ENCODE assay signal across 8 mouse cellular contexts in the genomic region with DNA sequence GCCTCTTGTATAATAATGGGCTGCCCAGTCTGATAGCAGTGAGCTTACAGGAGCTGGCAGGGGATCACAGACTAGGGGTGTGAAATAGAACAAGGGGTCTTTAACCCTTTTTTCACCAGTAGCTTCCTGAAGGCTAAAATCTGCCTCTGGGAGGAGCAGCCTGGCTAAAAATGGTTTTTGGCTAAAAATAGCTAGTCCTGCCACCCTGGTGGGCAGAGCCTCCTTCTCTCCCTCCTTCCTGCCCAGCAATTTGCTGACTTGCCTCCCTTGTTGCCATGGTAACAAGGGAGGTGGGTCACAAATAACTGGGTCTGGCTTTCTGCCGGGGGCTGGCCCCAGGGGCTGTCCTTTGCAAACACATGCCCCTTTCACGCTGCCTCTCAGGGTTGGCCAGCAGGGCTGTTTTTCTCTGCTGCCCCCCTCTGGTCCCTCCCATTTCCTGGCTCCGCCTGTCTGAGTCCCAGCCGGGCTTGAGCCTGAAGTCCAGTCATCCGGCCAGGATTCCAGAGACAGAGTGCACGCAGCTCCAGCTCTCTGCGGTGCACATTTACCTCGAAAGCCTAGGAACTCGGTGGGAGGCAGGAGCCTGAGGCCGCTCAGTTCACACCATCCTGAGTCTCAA.
DNase-seq lines count a peak whose midpoint lies in the region; ATAC-seq lines count a peak whose summit lies in the region.

No protein-coding gene starts in this region.

- H3K9ac ChIP-seq in intestine, embryonic 14.5 days (ENCODE audit: low read length) = peak overlapping the region; percentile 59

- no peaks in the 10 kb centered on the region for H3K27me3 ChIP-seq in intestine, embryonic 14.5 days (replicated peaks; ENCODE audit: control insufficient read depth, insufficient read depth, low read length)

- WGBS in intestine, embryonic 14.5 days = 1% methylated on average over 10 of the region's 10 CpGs
- 15% methylated on average over 10 of the region's 10 CpGs for WGBS in macrophage (ENCODE audit: missing documents)

- peaks cover 30% of the 10 kb centered on the region for H3K4me1 ChIP-seq in intestine, embryonic 14.5 days (replicated peaks; ENCODE audit: control insufficient read depth, insufficient read depth, low read length)

- peak overlapping the region; percentile 57 for H3K27ac ChIP-seq in intestine, embryonic 14.5 days (ENCODE audit: low read depth)
- peak overlapping the region; percentile 25 for H3K27ac ChIP-seq in macrophage

- H3K36me3 ChIP-seq in intestine, embryonic 14.5 days (ENCODE audit: control insufficient read depth, insufficient read depth, low read length) = peaks cover 34% of the 10 kb centered on the region
- H3K36me3 ChIP-seq in macrophage (ENCODE audit: inconsistent target) = peaks cover 15% of the 10 kb centered on the region; the same call in 1 of the 2 replicates

- peak overlapping the region; percentile 47 for H3K4me3 ChIP-seq in intestine, embryonic 14.5 days (ENCODE audit: low read depth, low read length)
- H3K4me3 ChIP-seq in macrophage (ENCODE audit: inconsistent target) = peak overlapping the region; percentile 37

- DNase-seq in adrenal gland, postnatal 10 days = peak; percentile 96
- peak; percentile 96 for DNase-seq in embryo, embryonic 10.5 days (ENCODE audit: low spot score)
- DNase-seq in gastrocnemius, postnatal 25 days = peak; percentile 92
- DNase-seq in intestine, embryonic 14.5 days (ENCODE audit: low spot score) = peak; percentile 87
- DNase-seq in left cerebral cortex, adult 9 months (ENCODE audit: low spot score in 2 of 2) = peak; percentile 95 to 96
- DNase-seq in right cerebral cortex, adult 2 months (ENCODE audit: low spot score in 2 of 2) = peak; percentile 92 to 93

- peaks cover 25% of the 10 kb centered on the region; the same call in 1 of the 2 replicates for H3K79me2 ChIP-seq in macrophage (ENCODE audit: inconsistent target)

- peak; percentile 85 for ATAC-seq in intestine, embryonic 14.5 days (replicated peaks; ENCODE audit: low FRiP score, low TSS enrichment, low read depth)
- no peak for ATAC-seq in erythroblast, adult 5-6 weeks (replicated peaks; ENCODE audit: low FRiP score, poor library complexity, severe bottlenecking)

- peak overlapping the region; percentile 66 for H3K4me2 ChIP-seq in intestine, embryonic 14.5 days (ENCODE audit: low read length)

- H3K9me3 ChIP-seq in intestine, embryonic 14.5 days (ENCODE audit: control insufficient read depth, low read length) = no peaks in the 10 kb centered on the region
